Mouse (Mus musculus): ENCODE results near the gene Dzip1. TPM values are rescaled to one million over a fixed set of nuclear protein-coding genes. Genes with fewer than 3 reads are reported as not detected.

Dzip1 gene
- polyA plus RNA-seq, 1 experiment = 4.7 TPM

- peaks cover 28% of the 10 kb centered on the region for H3K27me3 ChIP-seq (ENCODE audit: control insufficient read depth, insufficient read depth, insufficient read length)
These were observed 59.0 kb downstream of the Dzip1 start for GRCm38 (mm10) chr14:118866014-118866811.

GRCm38 (mm10) chr14:118864905-118865304 is 60.4 kb downstream of the Dzip1 start:
- H3K79me3 ChIP-seq (ENCODE audit: low read depth) = no peaks in the 10 kb centered on the region
- no peak for TF ChIP-seq USF1 (IDR thresholded peaks at IDR 0.05; ENCODE audit: low read depth)
- no peak for TF ChIP-seq MAX (IDR thresholded peaks at IDR 0.05)

More at GRCm38 (mm10) chr14:118866014-118866811, 59.0 kb downstream of the Dzip1 start:
- no peak for TF ChIP-seq CEBPB (IDR thresholded peaks at IDR 0.05; ENCODE audit: low read depth)
- TF ChIP-seq MYOG (IDR thresholded peaks at IDR 0.05; ENCODE audit: control insufficient read depth, extremely low read depth, insufficient read length) = no peak
- no peak for TF ChIP-seq FOSL1 (IDR thresholded peaks at IDR 0.05; ENCODE audit: insufficient read depth, low read length, poor library complexity, severe bottlenecking)
- TF ChIP-seq CTCF (IDR thresholded peaks at IDR 0.05; ENCODE audit: control insufficient read depth, insufficient read depth, insufficient read length) = no peak
- no peak for TF ChIP-seq MAX (IDR thresholded peaks at IDR 0.05)
- TF ChIP-seq MYOD1 (IDR thresholded peaks at IDR 0.05; ENCODE audit: control insufficient read depth, insufficient read length, low read depth) = no peak
- no peak for TF ChIP-seq USF1 (IDR thresholded peaks at IDR 0.05; ENCODE audit: low read depth)
- Histone ChIP-seq H3K4me3 (ENCODE audit: insufficient read depth, poor library complexity, severe bottlenecking) (no peak overlapping the region), H3K79me3 (ENCODE audit: low read depth) (no peaks in the 10 kb centered on the region), H3ac (ENCODE audit: control insufficient read depth, insufficient read length, low read depth) (no peak overlapping the region), H3K79me2 (ENCODE audit: control insufficient read depth, insufficient read depth) (no peaks in the 10 kb centered on the region), H3K36me3 (ENCODE audit: control insufficient read depth, insufficient read depth) (no peaks in the 10 kb centered on the region)

GRCm38 (mm10) chr14:118862253-118862652 is 63.0 kb downstream of the Dzip1 start:
- Histone ChIP-seq H3K36me3 (ENCODE audit: control insufficient read depth, insufficient read depth) (no peaks in the 10 kb centered on the region), H3K79me2 (ENCODE audit: control insufficient read depth, insufficient read depth) (no peaks in the 10 kb centered on the region), H3K79me3 (ENCODE audit: low read depth) (no peaks in the 10 kb centered on the region), H3K27me3 (ENCODE audit: control insufficient read depth, insufficient read depth, insufficient read length) (peaks cover 46% of the 10 kb centered on the region), H3K4me3 (ENCODE audit: insufficient read depth, poor library complexity, severe bottlenecking) (no peak overlapping the region), H3ac (ENCODE audit: control insufficient read depth, insufficient read length, low read depth) (no peak overlapping the region)
- TF ChIP-seq MYOG (IDR thresholded peaks at IDR 0.05; ENCODE audit: control insufficient read depth, extremely low read depth, insufficient read length) (no peak), MAX (IDR thresholded peaks at IDR 0.05) (no peak), USF1 (IDR thresholded peaks at IDR 0.05; ENCODE audit: low read depth) (no peak), FOSL1 (IDR thresholded peaks at IDR 0.05; ENCODE audit: insufficient read depth, low read length, poor library complexity, severe bottlenecking) (no peak), MYOD1 (IDR thresholded peaks at IDR 0.05; ENCODE audit: control insufficient read depth, insufficient read length, low read depth) (no peak), CEBPB (IDR thresholded peaks at IDR 0.05; ENCODE audit: low read depth) (no peak), CTCF (IDR thresholded peaks at IDR 0.05; ENCODE audit: control insufficient read depth, insufficient read depth, insufficient read length) (no peak)

More at GRCm38 (mm10) chr14:118864905-118865304, 60.4 kb downstream of the Dzip1 start:
- Histone ChIP-seq H3K79me2 (ENCODE audit: control insufficient read depth, insufficient read depth) (no peaks in the 10 kb centered on the region), H3K4me3 (ENCODE audit: insufficient read depth, poor library complexity, severe bottlenecking) (no peak overlapping the region), H3ac (ENCODE audit: control insufficient read depth, insufficient read length, low read depth) (no peak overlapping the region), H3K27me3 (ENCODE audit: control insufficient read depth, insufficient read depth, insufficient read length) (peaks cover 35% of the 10 kb centered on the region), H3K36me3 (ENCODE audit: control insufficient read depth, insufficient read depth) (no peaks in the 10 kb centered on the region)

GRCm38 (mm10) chr14:118858318-118858717 is 66.9 kb downstream of the Dzip1 start:
- H3K36me3 ChIP-seq (ENCODE audit: control insufficient read depth, insufficient read depth) = no peaks in the 10 kb centered on the region
- H3K79me2 ChIP-seq (ENCODE audit: control insufficient read depth, insufficient read depth) = no peaks in the 10 kb centered on the region
- H3K79me3 ChIP-seq (ENCODE audit: low read depth) = no peaks in the 10 kb centered on the region
- H3K27me3 ChIP-seq (ENCODE audit: control insufficient read depth, insufficient read depth, insufficient read length) = peaks cover 59% of the 10 kb centered on the region
- H3K4me3 ChIP-seq (ENCODE audit: insufficient read depth, poor library complexity, severe bottlenecking) = no peak overlapping the region
- H3ac ChIP-seq (ENCODE audit: control insufficient read depth, insufficient read length, low read depth) = no peak overlapping the region
- no peak for TF ChIP-seq MAX (IDR thresholded peaks at IDR 0.05)
- no peak for TF ChIP-seq FOSL1 (IDR thresholded peaks at IDR 0.05; ENCODE audit: insufficient read depth, low read length, poor library complexity, severe bottlenecking)
- TF ChIP-seq MYOG (IDR thresholded peaks at IDR 0.05; ENCODE audit: control insufficient read depth, extremely low read depth, insufficient read length) = no peak
- TF ChIP-seq CTCF (IDR thresholded peaks at IDR 0.05; ENCODE audit: control insufficient read depth, insufficient read depth, insufficient read length) = no peak
- TF ChIP-seq USF1 (IDR thresholded peaks at IDR 0.05; ENCODE audit: low read depth) = no peak

- Histone ChIP-seq H3K36me3 (ENCODE audit: control insufficient read depth, insufficient read depth) (no peaks in the 10 kb centered on the region), H3K4me3 (ENCODE audit: insufficient read depth, poor library complexity, severe bottlenecking) (no peak overlapping the region), H3K79me2 (ENCODE audit: control insufficient read depth, insufficient read depth) (no peaks in the 10 kb centered on the region), H3K27me3 (ENCODE audit: control insufficient read depth, insufficient read depth, insufficient read length) (peaks cover 56% of the 10 kb centered on the region), H3ac (ENCODE audit: control insufficient read depth, insufficient read length, low read depth) (no peak overlapping the region), H3K79me3 (ENCODE audit: low read depth) (no peaks in the 10 kb centered on the region)
- TF ChIP-seq USF1 (IDR thresholded peaks at IDR 0.05; ENCODE audit: low read depth) (no peak), CEBPB (IDR thresholded peaks at IDR 0.05; ENCODE audit: low read depth) (no peak), CTCF (IDR thresholded peaks at IDR 0.05; ENCODE audit: control insufficient read depth, insufficient read depth, insufficient read length) (no peak), MYOD1 (IDR thresholded peaks at IDR 0.05; ENCODE audit: control insufficient read depth, insufficient read length, low read depth) (no peak), MAX (IDR thresholded peaks at IDR 0.05) (no peak), FOSL1 (IDR thresholded peaks at IDR 0.05; ENCODE audit: insufficient read depth, low read length, poor library complexity, severe bottlenecking) (no peak), MYOG (IDR thresholded peaks at IDR 0.05; ENCODE audit: control insufficient read depth, extremely low read depth, insufficient read length) (no peak)
These were observed 68.7 kb downstream of the Dzip1 start for GRCm38 (mm10) chr14:118856563-118856962.
